ENCODE assay signal across 25 mouse cellular contexts in genomic region chr11:104547502-104547901, GRCm38 (mm10). TPM values are rescaled to one million over a fixed set of nuclear protein-coding genes. Genes with fewer than 3 reads are reported as not detected.
A peak's percentile ranks its signal among the peaks of the same experiment; 100 is the strongest.
DNase-seq lines count a peak whose midpoint lies in the region; ATAC-seq lines count a peak whose summit lies in the region.
"Had no signal": no experiment of that assay in that cellular context is flagged by ENCODE, and none has a peak within 500 bp of the region (broad histone marks: within the 10 kb centered on the region; RNA-seq: fewer than 3 reads in every experiment).

No protein-coding gene starts in this region.

- H3K9me3 ChIP-seq in erythroblast, embryonic 14.5 days (ENCODE audit: control insufficient read depth, low read length), result no peaks in the 10 kb centered on the region
- no peaks in the 10 kb centered on the region for H3K9me3 ChIP-seq in liver, embryonic 12.5 days (replicated peaks)
- H3K9me3 ChIP-seq in liver, embryonic 11.5 days (ENCODE audit: control insufficient read depth, low read length), result no peaks in the 10 kb centered on the region
- H3K9me3 ChIP-seq: forebrain, embryonic 12.5 days; heart, embryonic 15.5 days; hindbrain, embryonic 12.5 days; hindbrain, embryonic 15.5 days had no signal

- H3K9ac ChIP-seq in liver, embryonic 12.5 days, result peak overlapping the region; percentile 19; the same call in 1 of the 2 replicates
- no peak overlapping the region for H3K9ac ChIP-seq in liver, embryonic 11.5 days (ENCODE audit: low read depth, low read length)
- H3K9ac ChIP-seq: forebrain, embryonic 12.5 days; heart, embryonic 15.5 days; hindbrain, embryonic 12.5 days; hindbrain, embryonic 15.5 days had no signal

- no peak overlapping the region for H3K27ac ChIP-seq in liver, embryonic 12.5 days
- no peak overlapping the region for H3K27ac ChIP-seq in liver, embryonic 11.5 days (ENCODE audit: low read depth, low read length)
- 0 out of 2 replicates have a peak overlapping the region, but pooled peaks have one; percentile 23 for H3K27ac ChIP-seq in brown adipose tissue, adult 24 weeks (replicated peaks; ENCODE audit: low read depth, low read length)
- H3K27ac ChIP-seq: forebrain, embryonic 12.5 days; gastrocnemius, adult 2 months; heart, embryonic 15.5 days; hindbrain, embryonic 12.5 days; hindbrain, embryonic 15.5 days had no signal

- peak overlapping the region; percentile 72 for H3K4me2 ChIP-seq in liver, embryonic 12.5 days
- no peak overlapping the region for H3K4me2 ChIP-seq in liver, embryonic 11.5 days
- H3K4me2 ChIP-seq: forebrain, embryonic 12.5 days; heart, embryonic 11.5 days; heart, embryonic 15.5 days; hindbrain, embryonic 12.5 days; hindbrain, embryonic 15.5 days had no signal

- ATAC-seq in erythroblast, adult 5-6 weeks (replicated peaks; ENCODE audit: low FRiP score, poor library complexity, severe bottlenecking), result no peak
- no peak for ATAC-seq in liver, embryonic 12.5 days
- no peak for ATAC-seq in liver, embryonic 11.5 days (replicated peaks; ENCODE audit: low FRiP score)
- ATAC-seq: activated CD4-positive, CD25-positive, alpha-beta regulatory T cell, adult 4 months; forebrain, embryonic 16.5 days had no signal

- DNase-seq in liver, embryonic 11.5 days (ENCODE audit: low spot score), result no peak
- peak; percentile 16 for DNase-seq in A20 (ENCODE audit: low read depth, low spot score)
- no peak for DNase-seq in layer of hippocampus, postnatal 10 days (ENCODE audit: low spot score in 2 of 2)
- DNase-seq in thymus, adult 18-20 months, result no peak
- DNase-seq: adrenal gland, adult 8-10 months; adrenal gland, postnatal 25 days; B cell, adult 2 months; cerebellum, adult 18-20 months; cerebellum, adult 9-10 months; cerebellum, postnatal 14 days; gastrocnemius, adult 2 months; gastrocnemius, postnatal 14 days; heart, adult 11 months; heart, postnatal 10 days had no signal

- H3K4me3 ChIP-seq in erythroblast, embryonic 14.5 days (replicated peaks), result peak overlapping the region; percentile 8
- H3K4me3 ChIP-seq in liver, embryonic 12.5 days, result no peak overlapping the region
- H3K4me3 ChIP-seq in liver, embryonic 11.5 days (ENCODE audit: low read depth, low read length), result no peak overlapping the region
- H3K4me3 ChIP-seq in brown adipose tissue, adult 24 weeks (ENCODE audit: insufficient read depth, low read depth, low read length), result no peak overlapping the region
- H3K4me3 ChIP-seq: forebrain, embryonic 12.5 days; gastrocnemius, adult 2 months; heart, embryonic 15.5 days; hindbrain, embryonic 12.5 days; hindbrain, embryonic 15.5 days had no signal

- no peaks in the 10 kb centered on the region for H3K27me3 ChIP-seq in erythroblast, embryonic 14.5 days (ENCODE audit: control insufficient read depth)
- no peaks in the 10 kb centered on the region; the same call in 1 of the 2 replicates for H3K27me3 ChIP-seq in liver, embryonic 12.5 days (replicated peaks)
- H3K27me3 ChIP-seq in liver, embryonic 11.5 days (replicated peaks; ENCODE audit: control insufficient read depth, insufficient read depth, low read length), result no peaks in the 10 kb centered on the region
- H3K27me3 ChIP-seq: heart, embryonic 15.5 days; hindbrain, embryonic 12.5 days; hindbrain, embryonic 15.5 days had no signal

- peaks cover 66% of the 10 kb centered on the region for H3K4me1 ChIP-seq in erythroblast, embryonic 14.5 days (ENCODE audit: control insufficient read depth)
- peaks cover 65% of the 10 kb centered on the region for H3K4me1 ChIP-seq in liver, embryonic 12.5 days
- peaks cover 30% of the 10 kb centered on the region for H3K4me1 ChIP-seq in liver, embryonic 11.5 days (replicated peaks; ENCODE audit: control insufficient read depth, insufficient read depth, low read length)
- peaks cover 10% of the 10 kb centered on the region for H3K4me1 ChIP-seq in brown adipose tissue, adult 24 weeks (ENCODE audit: control insufficient read depth, insufficient read depth, insufficient read length, low read length)

- WGBS in liver, embryonic 12.5 days (ENCODE audit: insufficient replicate concordance), result 62% methylated on average over 3 of the region's 3 CpGs
- WGBS in liver, embryonic 11.5 days, result 73% methylated on average over 3 of the region's 3 CpGs

- H3K36me3 ChIP-seq in erythroblast, embryonic 14.5 days (ENCODE audit: control insufficient read depth), result peaks cover 42% of the 10 kb centered on the region
- H3K36me3 ChIP-seq in liver, embryonic 12.5 days, result peaks cover 23% of the 10 kb centered on the region
- peaks cover 3% of the 10 kb centered on the region for H3K36me3 ChIP-seq in liver, embryonic 11.5 days (ENCODE audit: control insufficient read depth, insufficient read depth, low read length)
- H3K36me3 ChIP-seq: heart, embryonic 15.5 days; hindbrain, embryonic 12.5 days; hindbrain, embryonic 15.5 days had no signal

RNA-seq across cellular contexts. Expression of gene Cdc27, which starts 2.9 kb away (rescaled TPM):
- 0.48 and 0.69 TPM in 2 replicates for polyA plus RNA-seq in erythroblast, embryonic 14.5 days (2012)
- 32.6 and 41.5 TPM in 2 replicates for total RNA-seq in erythroblast, adult 5-6 weeks (2015; ENCODE audit: low replicate concordance)
- 23.7 and 28.3 TPM in 2 replicates for total RNA-seq in erythroblast, adult 5-6 weeks (2017; ENCODE audit: low replicate concordance)
- polyA plus RNA-seq in liver, embryonic 12.5 days (2016; fragmentation: Nextera tagmentation; extraction: Ambion mirVana), result 32.2 and 33.1 TPM in 2 replicates
- polyA plus RNA-seq in liver, embryonic 11.5 days (2014; fragmentation: Nextera tagmentation; extraction: Ambion mirVana), result 41.6 and 45.9 TPM in 2 replicates
- polyA plus RNA-seq in brown adipose tissue, adult 24 weeks (2012; ENCODE audit: insufficient read depth, insufficient read length, missing spikeins), result 16.7 and 25.0 TPM in 2 replicates
- 10 to 100 TPM; 52.3 to 65.8 TPM for total RNA-seq in layer of hippocampus, postnatal 10 days (2021)

RNA-seq across cellular contexts. Expression of gene Myl4, which starts 3.0 kb away (rescaled TPM):
- 0.03 and 0.07 TPM in 2 replicates for polyA plus RNA-seq in erythroblast, embryonic 14.5 days (2012)
- not detected in 2 replicates for total RNA-seq in erythroblast, adult 5-6 weeks (2015; ENCODE audit: low replicate concordance)
- total RNA-seq in erythroblast, adult 5-6 weeks (2017; ENCODE audit: low replicate concordance), result not detected in 2 replicates
- 1.5 and 3.5 TPM in 2 replicates for polyA plus RNA-seq in liver, embryonic 12.5 days (2016; fragmentation: Nextera tagmentation; extraction: Ambion mirVana)
- 11.9 and 30.4 TPM in 2 replicates for polyA plus RNA-seq in liver, embryonic 11.5 days (2014; fragmentation: Nextera tagmentation; extraction: Ambion mirVana)
- polyA plus RNA-seq in brown adipose tissue, adult 24 weeks (2012; ENCODE audit: insufficient read depth, insufficient read length, missing spikeins), result 8.8 and 18.9 TPM in 2 replicates
- total RNA-seq in layer of hippocampus, postnatal 10 days (2021), result 1 to 10 TPM; 4.5 to 6.4 TPM

Comparison
In these comparisons a context has a peak if more than half of its experiments do, and no peak if none do; other contexts are left out.
1. RNA of gene Cdc27, which starts 2.9 kb away (polyA plus RNA-seq): 41.6 to 45.9 TPM in liver, embryonic 11.5 days, 32.2 to 33.1 TPM in liver, embryonic 12.5 days and 16.7 to 25.0 TPM in brown adipose tissue, adult 24 weeks; 0.48 to 0.69 TPM in erythroblast, embryonic 14.5 days; every median in the first group is over 10 times any median in the second.